Mouse (Mus musculus) myocyte (in vitro differentiated cells): ENCODE data around the gene Sox5.

Source experiments
- E2F4 ChIP-seq: IDR thresholded peaks from one replicate; pipeline ENCODE4 v1.6.1; 2011; ENCODE audit warnings: mild to moderate bottlenecking, control low read depth, moderate library complexity; ENCODE audit not compliant: insufficient read depth
- MAX ChIP-seq: IDR thresholded peaks from one replicate; pipeline ENCODE4 v1.6.1; 2011; ENCODE audit warnings: low read depth, mild to moderate bottlenecking, control low read depth
- MYOD1 ChIP-seq, 3 experiments: IDR thresholded peaks; one replicate each; pipeline ENCODE4 v1.6.1; 2011; ENCODE audit warnings: control low read depth in 2 of 3, low read depth in 2 of 3, mild to moderate bottlenecking in 2 of 3, moderate library complexity in 1 of 3; ENCODE audit not compliant: insufficient read length in 2 of 3, control insufficient read depth in 1 of 3
- POLR2A ChIP-seq: IDR thresholded peaks from one replicate; pipeline ENCODE4 v1.6.1; 2011; ENCODE audit warnings: low read depth, mild to moderate bottlenecking, control low read depth, moderate library complexity; ENCODE audit not compliant: insufficient read length
- POLR2AphosphoS2 ChIP-seq: IDR thresholded peaks from one replicate; pipeline ENCODE4 v1.6.1; 2011; ENCODE audit warnings: low read depth, control low read depth; ENCODE audit not compliant: insufficient read length
- REST ChIP-seq: IDR thresholded peaks from one replicate; pipeline ENCODE4 v1.6.1; 2011; ENCODE audit warnings: mild to moderate bottlenecking, control low read depth, moderate library complexity; ENCODE audit not compliant: insufficient read depth, insufficient read length
- TCF12 ChIP-seq: IDR thresholded peaks from one replicate; pipeline ENCODE4 v1.6.1; 2011; ENCODE audit warnings: mild to moderate bottlenecking, control low read depth; ENCODE audit not compliant: poor library complexity, insufficient read depth, severe bottlenecking
- TCF3 ChIP-seq: IDR thresholded peaks from one replicate; pipeline ENCODE4 v1.6.1; 2011; ENCODE audit warnings: low read depth, control low read depth; ENCODE audit not compliant: insufficient read length
- USF1 ChIP-seq: IDR thresholded peaks from one replicate; pipeline ENCODE4 v1.6.1; 2011; ENCODE audit warnings: low read depth, mild to moderate bottlenecking, control low read depth, moderate library complexity

GRCm38 (mm10) chr6:144457500-144457899 is 324.3 kb downstream of the Sox5 start:
- no peak for TF ChIP-seq POLR2A
- no peak for TF ChIP-seq MAX
- no peak for TF ChIP-seq MYOD1 (IDR thresholded peaks at IDR 0.05; ENCODE audit: control insufficient read depth in 1 of 3, insufficient read length in 2 of 3, low read depth in 2 of 3)
- TF ChIP-seq TCF3 = no peak
- TF ChIP-seq USF1 = no peak
- no peak for TF ChIP-seq POLR2AphosphoS2
- TF ChIP-seq TCF12 = no peak
- TF ChIP-seq E2F4 = no peak
- TF ChIP-seq REST = no peak
